Mouse (Mus musculus) inflammation-experienced regulatory T-cells, adult 6 months (primary cell): ENCODE results near the gene Il1f10. TPM values are rescaled to one million over a fixed set of nuclear protein-coding genes. Genes with fewer than 3 reads are reported as not detected.

Source experiments
- ATAC-seq: one replicate; pipeline ENCODE4 v1.8.0; 2017
- polyA plus RNA-seq, 3 experiments: library from polyadenylated mRNA; unstranded; fragments of 100-300 nt; shearing (Covaris generic); gene quantifications; one replicate each; pipeline ENCODE4 v1.2.1; 2017

Il1f10 gene
- not detected for polyA plus RNA-seq

GRCm38 (mm10) chr2:24290896-24291295, at the start of gene Il1f10:
Il1f10 (plus strand) TSS chr2:24291196.
- ATAC-seq = no peak

DNA sequence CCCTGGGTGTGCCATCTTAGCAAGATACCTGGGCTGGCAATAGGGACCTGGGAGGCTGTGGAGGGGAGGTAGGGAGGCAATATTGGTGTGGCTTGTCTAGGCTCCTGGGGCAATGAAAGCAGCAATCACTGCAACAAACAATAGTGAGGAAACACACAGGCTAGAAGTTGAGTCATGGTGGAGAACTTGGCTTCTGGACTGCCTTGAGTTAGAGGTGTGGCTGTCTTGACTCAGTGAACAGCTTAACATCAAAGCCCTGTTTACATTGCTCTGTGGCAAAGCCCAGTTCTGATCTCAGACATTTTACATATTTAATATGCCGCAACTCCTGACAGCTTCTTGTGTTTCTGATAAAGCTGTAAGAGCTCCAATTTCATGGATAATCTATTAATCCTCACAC, 23.5 kb upstream of the Il1f10 start:
- ATAC-seq = no peak

GRCm38 (mm10) chr2:24273619-24274018, 17.4 kb upstream of the Il1f10 start:
- ATAC-seq = no peak

GRCm38 (mm10) chr2:24275146-24275545, 15.8 kb upstream of the Il1f10 start:
- no peak for ATAC-seq

- ATAC-seq = no peak
Measured at GRCm38 (mm10) chr2:24276654-24277053, 14.3 kb upstream of the Il1f10 start, which contains the start of gene Il1f5. Il1f5 (plus strand) TSS chr2:24276954.

DNA sequence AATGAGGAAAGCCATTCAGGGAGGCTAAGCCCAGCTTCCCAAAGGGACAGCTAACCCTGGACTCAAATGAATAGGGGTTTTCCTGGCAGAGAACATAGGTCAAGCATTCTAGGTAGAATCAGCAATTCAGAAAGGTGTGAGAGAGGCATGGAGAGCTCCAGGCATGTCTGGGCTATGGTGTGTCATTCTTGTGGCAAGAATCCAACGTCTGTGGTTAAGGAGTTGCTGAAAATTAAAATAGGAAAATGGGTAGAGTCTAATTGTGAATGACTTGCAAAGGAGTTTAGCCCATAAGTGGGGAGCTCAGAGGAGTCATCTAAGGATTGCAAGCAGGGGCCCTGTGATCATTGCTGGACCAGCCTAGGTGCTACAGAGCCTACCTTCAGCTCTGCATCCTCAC, 3.6 kb downstream of the Il1f10 start:
- no peak for ATAC-seq

GRCm38 (mm10) chr2:24296837-24297236, 5.8 kb downstream of the Il1f10 start:
- no peak for ATAC-seq

GRCm38 (mm10) chr2:24311302-24312001, 20.5 kb downstream of the Il1f10 start:
- ATAC-seq = no peak

DNA sequence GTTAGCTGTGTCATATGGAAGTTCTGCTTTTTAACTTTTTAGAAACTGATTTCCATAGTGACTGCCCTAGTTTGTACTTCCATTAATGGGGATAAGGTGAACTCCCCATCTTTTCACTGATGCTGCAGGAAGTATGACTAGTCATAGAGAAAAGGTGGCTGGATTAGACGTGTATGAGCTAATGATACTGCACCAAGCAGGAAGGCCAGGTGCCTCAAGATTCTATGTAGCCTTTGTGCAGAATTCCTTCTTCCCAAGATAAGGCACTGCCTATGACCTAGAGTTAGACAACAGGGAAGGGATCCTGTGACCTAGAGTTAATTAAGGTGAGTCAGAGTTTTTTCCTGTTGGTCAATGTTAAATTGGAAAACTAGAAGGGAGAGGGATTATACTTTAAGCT, 25.9 kb downstream of the Il1f10 start:
- ATAC-seq = no peak

DNA sequence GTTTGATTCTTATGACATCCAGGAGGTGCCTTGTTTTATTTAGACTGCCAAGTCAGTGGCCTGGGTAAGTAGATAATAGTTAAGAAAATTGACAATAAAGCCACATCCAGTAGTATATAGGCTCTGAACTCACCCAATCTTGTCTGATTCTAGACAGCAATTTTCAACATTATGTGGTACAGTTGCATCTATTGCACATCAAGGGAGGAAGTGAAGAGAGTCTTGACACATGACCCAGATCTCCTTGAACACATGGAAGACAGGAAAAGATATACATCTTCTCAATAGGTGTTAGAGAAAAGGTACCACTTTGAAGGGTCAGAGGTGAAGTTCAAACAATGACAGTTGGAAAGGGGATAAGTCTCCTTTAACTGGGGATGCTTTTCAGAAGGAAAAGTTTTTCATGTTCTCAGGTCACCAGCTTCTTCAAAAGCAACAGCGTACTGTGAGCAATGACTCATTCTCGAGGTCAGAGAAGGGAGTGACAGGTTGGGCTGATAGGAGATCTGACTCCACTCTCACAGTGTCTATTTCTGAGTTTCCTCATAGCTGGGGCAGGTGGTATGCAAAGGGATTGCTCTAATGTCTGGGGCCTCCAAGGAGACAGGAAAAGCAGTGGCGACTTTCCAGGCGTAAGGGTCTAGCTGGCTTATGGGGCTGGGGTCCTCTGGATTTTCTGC, 27.1 kb downstream of the Il1f10 start:
- no peak for ATAC-seq

- ATAC-seq = peak; percentile 77
Measured at GRCm38 (mm10) chr2:24335333-24335732, 44.3 kb downstream of the Il1f10 start.

- ATAC-seq = no peak
Measured at GRCm38 (mm10) chr2:24336545-24336944, 45.5 kb downstream of the Il1f10 start, which contains the start of gene Il1rn. Il1rn (plus strand) TSS chr2:24336853.

- ATAC-seq = no peak
Measured at GRCm38 (mm10) chr2:24341395-24341885, 50.4 kb downstream of the Il1f10 start.

Other genes starting within 250 kb of the Il1f10 start
- not detected for gene Hnmt, start 241.8 kb upstream of the Il1f10 start, polyA plus RNA-seq
- not detected for gene Tbpl2, start 194.6 kb upstream of the Il1f10 start, polyA plus RNA-seq
- not detected for gene Il1f8, start 138.0 kb upstream of the Il1f10 start, polyA plus RNA-seq
- gene Il1f9, start 104.7 kb upstream of the Il1f10 start, polyA plus RNA-seq = not detected
- gene Il1f6, start 75.8 kb upstream of the Il1f10 start, polyA plus RNA-seq = not detected
- gene Il1f5, start 14.2 kb upstream of the Il1f10 start, polyA plus RNA-seq = not detected
- 1 to 10 TPM in 2 of 3 experiments, under 1 TPM in 1; 0.57 to 1.3 (median 1.1) TPM for gene Il1rn, start 45.7 kb downstream of the Il1f10 start, polyA plus RNA-seq
- gene Psd4, start 76.4 kb downstream of the Il1f10 start, polyA plus RNA-seq = 10 to 100 TPM; 85.2 to 93.8 (median 89.3) TPM
- gene Pax8, start 184.4 kb downstream of the Il1f10 start, polyA plus RNA-seq = not detected